Mouse (Mus musculus) C2C12 (cell line): ENCODE measurements at regions not wholly inside any gene's neighbourhood (a gene's known extent, or its start where the extent isn't known, plus 50 kb on each side); places are given as distances from the start of the nearest gene placed in this dataset.
A peak's percentile ranks its signal among the peaks of the same experiment; 100 is the strongest.

Experiments
- CTCF ChIP-seq: IDR thresholded peaks from one replicate; pipeline ENCODE4 v1.5.1; 2011; ENCODE audit not compliant: control insufficient read depth, insufficient read depth, insufficient read length
- FOSL1 ChIP-seq: IDR thresholded peaks from one replicate; pipeline ENCODE4 v1.8.0; 2011; ENCODE audit warnings: mild to moderate bottlenecking, low read length; ENCODE audit not compliant: poor library complexity, insufficient read depth, severe bottlenecking
- MAX ChIP-seq: IDR thresholded peaks from one replicate; pipeline ENCODE4 v1.6.1; 2011; ENCODE audit warnings: mild to moderate bottlenecking, control low read depth
- MYOD1 ChIP-seq: IDR thresholded peaks from one replicate; pipeline ENCODE4 v1.6.1; 2011; ENCODE audit warnings: low read depth; ENCODE audit not compliant: control insufficient read depth, insufficient read length
- MYOG ChIP-seq: IDR thresholded peaks from one replicate; pipeline ENCODE4 v1.6.1; 2011; ENCODE audit not compliant: control insufficient read depth, insufficient read length; ENCODE audit errors: extremely low read depth
- USF1 ChIP-seq: IDR thresholded peaks from one replicate; pipeline ENCODE4 v1.6.1; 2011; ENCODE audit warnings: low read depth, mild to moderate bottlenecking, control low read depth, moderate library complexity

GRCm38 (mm10) chr13:110924897-110925296 lies 329.9 kb upstream of the Actbl2 start:
- TF ChIP-seq CTCF, result no peak
- no peak for TF ChIP-seq MYOD1
- no peak for TF ChIP-seq MYOG
- no peak for TF ChIP-seq MAX
- no peak for TF ChIP-seq USF1
- peak; percentile 80 for TF ChIP-seq FOSL1
